Mouse (Mus musculus): ENCODE measurements around the gene Rac2. TPM values are rescaled to one million over a fixed set of nuclear protein-coding genes. Genes with fewer than 3 reads are reported as not detected.

Gene Rac2
- polyA plus RNA-seq, 1 experiment from 2014 or later, result 7.6 TPM

GRCm38 (mm10) chr15:78530141-78530540 is 42.4 kb downstream of the Rac2 start:
- H3K4me2 ChIP-seq (replicated peaks), result peak overlapping the region; percentile 63
- H3K9ac ChIP-seq, result peak overlapping the region; percentile 64; the same call in 1 of the 2 replicates
- no peaks in the 10 kb centered on the region for H3K9me3 ChIP-seq
- H3K27ac ChIP-seq, result peak overlapping the region; percentile 86
- ATAC-seq (ENCODE audit: insufficient number of reproducible peaks, insufficient read depth, low FRiP score, low TSS enrichment), result no peak
- H3K27me3 ChIP-seq, result 0 out of 2 replicates have a peak, but pooled peaks cover 3% of the 10 kb centered on the region
- 68% methylated on average over 3 of the region's 3 CpGs for WGBS
- H3K4me3 ChIP-seq, result no peak overlapping the region
- H3K36me3 ChIP-seq, result no peaks in the 10 kb centered on the region
- H3K4me1 ChIP-seq, result peaks cover 35% of the 10 kb centered on the region

DNA sequence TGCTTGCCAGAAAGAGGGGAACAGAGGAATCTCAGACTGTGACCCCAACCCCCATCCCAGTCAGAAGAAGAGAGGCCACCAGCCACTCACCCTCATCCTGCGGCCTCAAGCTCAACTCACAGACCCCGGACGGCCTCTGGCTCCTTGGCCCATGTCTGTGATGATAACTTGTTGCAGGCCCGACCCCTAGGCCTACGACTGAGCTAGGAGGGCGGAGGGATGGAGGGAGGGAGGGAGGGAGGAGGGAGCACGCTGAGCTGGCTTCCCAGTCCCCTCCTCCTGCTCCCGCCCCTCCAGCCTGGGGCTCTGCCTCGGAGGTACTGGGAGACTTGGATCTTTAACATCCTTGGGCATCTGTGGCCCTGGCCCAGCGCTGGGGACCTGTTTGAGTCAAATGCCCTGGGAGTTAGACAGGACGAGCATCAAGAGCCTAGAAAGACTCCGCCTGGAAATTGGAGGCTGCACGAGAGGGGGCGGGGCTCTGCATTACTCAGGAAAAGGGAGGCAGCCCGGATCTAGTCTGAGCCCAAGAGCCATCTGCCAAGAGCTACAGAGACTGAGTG is 43.1 kb downstream of the Rac2 start:
- Histone ChIP-seq H3K9ac (peak overlapping the region; percentile 64), H3K4me3 (peak overlapping the region; percentile 37), H3K4me2 (replicated peaks) (peak overlapping the region; percentile 63), H3K27ac (peak overlapping the region; percentile 86), H3K36me3 (no peaks in the 10 kb centered on the region), H3K9me3 (no peaks in the 10 kb centered on the region), H3K27me3 (0 out of 2 replicates have a peak, but pooled peaks cover 3% of the 10 kb centered on the region), H3K4me1 (peaks cover 35% of the 10 kb centered on the region)
- WGBS, result 2% methylated on average over 15 of the region's 15 CpGs
- peak; percentile 54; the same call in 1 of the 2 replicates for ATAC-seq (ENCODE audit: insufficient number of reproducible peaks, insufficient read depth, low FRiP score, low TSS enrichment)

GRCm38 (mm10) chr15:78528726-78529411 is 43.7 kb downstream of the Rac2 start:
- H3K4me3 ChIP-seq, result peak overlapping the region; percentile 37
- peaks cover 35% of the 10 kb centered on the region for H3K4me1 ChIP-seq
- H3K27me3 ChIP-seq, result no peaks in the 10 kb centered on the region
- WGBS, result 42% methylated on average over 11 of the region's 11 CpGs
- no peak for ATAC-seq (ENCODE audit: insufficient number of reproducible peaks, insufficient read depth, low FRiP score, low TSS enrichment)
- H3K4me2 ChIP-seq (replicated peaks), result peak overlapping the region; percentile 63
- peak overlapping the region; percentile 86 for H3K27ac ChIP-seq
- no peaks in the 10 kb centered on the region for H3K9me3 ChIP-seq
- peak overlapping the region; percentile 64 for H3K9ac ChIP-seq
- no peaks in the 10 kb centered on the region for H3K36me3 ChIP-seq

- Histone ChIP-seq H3K27ac (no peak overlapping the region), H3K9ac (no peak overlapping the region), H3K27me3 (no peaks in the 10 kb centered on the region), H3K4me2 (replicated peaks) (no peak overlapping the region), H3K4me1 (peaks cover 35% of the 10 kb centered on the region), H3K4me3 (no peak overlapping the region), H3K9me3 (no peaks in the 10 kb centered on the region), H3K36me3 (no peaks in the 10 kb centered on the region)
- ATAC-seq (ENCODE audit: insufficient number of reproducible peaks, insufficient read depth, low FRiP score, low TSS enrichment), result no peak
- WGBS, result 74% methylated on average over 7 of the region's 7 CpGs
These were observed 44.6 kb downstream of the Rac2 start for GRCm38 (mm10) chr15:78527973-78528372.

GRCm38 (mm10) chr15:78524163-78524562 is 48.4 kb downstream of the Rac2 start:
- no peaks in the 10 kb centered on the region for H3K36me3 ChIP-seq
- H3K9ac ChIP-seq, result no peak overlapping the region
- H3K4me3 ChIP-seq, result no peak overlapping the region
- WGBS, result 92% methylated on average over 5 of the region's 5 CpGs
- no peaks in the 10 kb centered on the region for H3K27me3 ChIP-seq
- no peak for ATAC-seq (ENCODE audit: insufficient number of reproducible peaks, insufficient read depth, low FRiP score, low TSS enrichment)
- H3K4me1 ChIP-seq, result peaks cover 13% of the 10 kb centered on the region
- no peak overlapping the region for H3K27ac ChIP-seq
- H3K4me2 ChIP-seq (replicated peaks), result no peak overlapping the region
- no peaks in the 10 kb centered on the region for H3K9me3 ChIP-seq

GRCm38 (mm10) chr15:78521892-78522291 is 50.7 kb downstream of the Rac2 start:
- no peak overlapping the region for H3K4me3 ChIP-seq
- H3K9ac ChIP-seq, result no peak overlapping the region
- no peaks in the 10 kb centered on the region for H3K9me3 ChIP-seq
- ATAC-seq (ENCODE audit: insufficient number of reproducible peaks, insufficient read depth, low FRiP score, low TSS enrichment), result no peak
- H3K36me3 ChIP-seq, result no peaks in the 10 kb centered on the region
- WGBS, result 79% methylated on average over 6 of the region's 6 CpGs
- H3K27ac ChIP-seq, result no peak overlapping the region
- H3K4me2 ChIP-seq (replicated peaks), result no peak overlapping the region
- H3K4me1 ChIP-seq, result peaks cover 8% of the 10 kb centered on the region; the same call in 1 of the 2 replicates
- no peaks in the 10 kb centered on the region for H3K27me3 ChIP-seq

- peaks cover 14% of the 10 kb centered on the region for H3K4me1 ChIP-seq
These were observed 51.3 kb downstream of the Rac2 start for GRCm38 (mm10) chr15:78521331-78521730.

DNA sequence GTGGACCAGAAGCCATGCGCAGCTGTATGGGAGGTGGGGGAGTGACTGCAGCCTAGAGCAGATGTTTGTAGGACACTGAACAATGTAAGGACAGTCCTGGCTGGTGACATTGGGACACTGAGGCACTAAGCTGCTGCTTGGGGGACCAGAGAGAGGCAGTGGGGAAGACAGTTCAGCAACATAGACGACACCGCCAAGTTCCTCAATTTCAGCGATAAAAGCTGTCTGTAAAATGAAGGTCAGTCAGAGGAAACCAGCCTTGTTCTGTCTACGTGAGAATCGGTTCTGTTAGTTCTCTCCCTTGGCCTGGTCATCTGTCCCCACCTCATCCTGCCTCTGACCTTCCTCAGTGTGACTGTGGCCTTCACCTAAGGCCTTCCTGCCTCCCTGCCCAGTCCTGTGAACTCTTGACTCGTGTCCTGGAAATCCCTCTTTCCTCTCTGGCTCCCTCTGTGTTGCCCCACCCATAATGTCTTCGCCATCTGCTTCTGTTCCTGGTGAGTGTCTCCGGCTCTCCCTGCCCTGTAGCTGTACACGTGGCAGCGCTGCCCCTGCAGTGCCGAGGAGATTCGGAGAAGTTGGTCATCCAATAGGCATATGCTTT is 52.4 kb downstream of the Rac2 start:
- H3K27ac ChIP-seq, result no peak overlapping the region
- WGBS, result 69% methylated on average over 13 of the region's 13 CpGs

More at GRCm38 (mm10) chr15:78521331-78521730, 51.3 kb downstream of the Rac2 start:
- ATAC-seq (ENCODE audit: insufficient number of reproducible peaks, insufficient read depth, low FRiP score, low TSS enrichment), result no peak
- Histone ChIP-seq H3K36me3 (no peaks in the 10 kb centered on the region), H3K4me2 (replicated peaks) (no peak overlapping the region), H3K9me3 (no peaks in the 10 kb centered on the region), H3K27ac (no peak overlapping the region), H3K4me3 (no peak overlapping the region), H3K9ac (no peak overlapping the region), H3K27me3 (no peaks in the 10 kb centered on the region)
- 62% methylated on average over 8 of the region's 8 CpGs for WGBS

DNA sequence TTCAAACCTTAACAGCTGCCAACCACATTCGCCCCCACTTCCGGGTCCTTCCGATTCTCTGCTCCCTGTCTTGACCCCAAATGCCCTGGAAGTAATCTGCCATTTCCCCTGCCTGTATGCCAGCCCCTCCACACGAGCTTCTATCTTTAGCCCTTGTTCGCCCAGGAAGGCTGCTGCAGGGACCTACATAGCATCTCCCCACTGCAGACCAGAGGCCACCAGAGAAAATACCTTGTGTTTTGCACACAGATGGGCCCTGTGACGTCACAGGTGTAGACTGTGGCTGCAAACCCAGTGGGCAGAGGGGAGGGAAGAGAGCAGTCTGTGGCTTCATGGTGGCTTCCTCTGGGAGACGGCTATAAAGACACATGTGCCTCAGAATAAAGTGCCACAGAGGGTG is 54.4 kb downstream of the Rac2 start:
- no peak overlapping the region for H3K4me2 ChIP-seq (replicated peaks)
- H3K4me3 ChIP-seq, result no peak overlapping the region
- no peaks in the 10 kb centered on the region for H3K36me3 ChIP-seq
- no peak overlapping the region for H3K27ac ChIP-seq
- no peaks in the 10 kb centered on the region for H3K27me3 ChIP-seq
- H3K4me1 ChIP-seq, result peaks cover 28% of the 10 kb centered on the region
- no peak overlapping the region for H3K9ac ChIP-seq
- WGBS, result 55% methylated on average over 7 of the region's 7 CpGs
- no peak for ATAC-seq (ENCODE audit: insufficient number of reproducible peaks, insufficient read depth, low FRiP score, low TSS enrichment)
- no peaks in the 10 kb centered on the region for H3K9me3 ChIP-seq

More for the DNA sequence above, 52.4 kb downstream of the Rac2 start:
- no peak for ATAC-seq (ENCODE audit: insufficient number of reproducible peaks, insufficient read depth, low FRiP score, low TSS enrichment)
- no peak overlapping the region for H3K9ac ChIP-seq
- H3K9me3 ChIP-seq, result no peaks in the 10 kb centered on the region
- H3K36me3 ChIP-seq, result no peaks in the 10 kb centered on the region
- H3K4me3 ChIP-seq, result no peak overlapping the region
- no peaks in the 10 kb centered on the region for H3K27me3 ChIP-seq
- no peak overlapping the region for H3K4me2 ChIP-seq (replicated peaks)
- H3K4me1 ChIP-seq, result peaks cover 22% of the 10 kb centered on the region

GRCm38 (mm10) chr15:78515759-78516158 is 56.8 kb downstream of the Rac2 start:
- H3K36me3 ChIP-seq, result no peaks in the 10 kb centered on the region
- H3K27ac ChIP-seq, result peak overlapping the region; percentile 33
- no peak for ATAC-seq (ENCODE audit: insufficient number of reproducible peaks, insufficient read depth, low FRiP score, low TSS enrichment)
- peaks cover 28% of the 10 kb centered on the region for H3K4me1 ChIP-seq
- no peak overlapping the region for H3K4me2 ChIP-seq (replicated peaks)
- WGBS, result 51% methylated on average over 6 of the region's 6 CpGs
- no peak overlapping the region for H3K4me3 ChIP-seq
- no peaks in the 10 kb centered on the region for H3K9me3 ChIP-seq
- no peak overlapping the region for H3K9ac ChIP-seq
- H3K27me3 ChIP-seq, result no peaks in the 10 kb centered on the region

- Histone ChIP-seq H3K9me3 (no peaks in the 10 kb centered on the region), H3K27me3 (no peaks in the 10 kb centered on the region), H3K36me3 (no peaks in the 10 kb centered on the region), H3K4me3 (no peak overlapping the region), H3K27ac (peak overlapping the region; percentile 33), H3K4me2 (replicated peaks) (no peak overlapping the region), H3K4me1 (peaks cover 31% of the 10 kb centered on the region), H3K9ac (peak overlapping the region; percentile 25; the same call in 1 of the 2 replicates)
- ATAC-seq (ENCODE audit: insufficient number of reproducible peaks, insufficient read depth, low FRiP score, low TSS enrichment), result 0 out of 2 replicates have a peak, but pooled peaks have one; percentile 16
- 26% methylated on average over 7 of the region's 7 CpGs for WGBS
These were observed 58.0 kb downstream of the Rac2 start for GRCm38 (mm10) chr15:78514393-78515146.
